Mouse (Mus musculus) megakaryocyte, adult 5-6 weeks (primary cell): ENCODE measurements around the gene Zfp507. TPM values are rescaled to one million over a fixed set of nuclear protein-coding genes. Genes with fewer than 3 reads are reported as not detected.
A peak's percentile ranks its signal among the peaks of the same experiment; 100 is the strongest.

Experiments used
- ATAC-seq: 2 replicates; pipeline ENCODE4 v1.8.0; 2016; ENCODE audit warnings: mild to moderate bottlenecking, inconsistent platforms; ENCODE audit not compliant: poor library complexity, severe bottlenecking
- total RNA-seq, 2 experiments: library from RNA; stranded (forward) in 1 of 2; stranded (reverse) in 1 of 2; fragments of 153-499, 151-499 nt in 1 of 2; fragments of 221-1000, 200-1000 nt in 1 of 2; gene quantifications; 2 replicates each; pipeline versions ENCODE4 v1.2.3 to v1.2.4; 2015 to 2017

Zfp507 gene
- total RNA-seq, 2 experiments from 2014 or later = 1.4 TPM

GRCm38 (mm10) chr7:35740489-35741230 lies 62.1 kb downstream of the Zfp507 start:
- peak; percentile 81 for ATAC-seq

- no peak for ATAC-seq
These were observed 63.9 kb downstream of the Zfp507 start for GRCm38 (mm10) chr7:35738871-35739270.

GRCm38 (mm10) chr7:35733313-35734050 lies 69.3 kb downstream of the Zfp507 start:
- ATAC-seq = no peak

DNA sequence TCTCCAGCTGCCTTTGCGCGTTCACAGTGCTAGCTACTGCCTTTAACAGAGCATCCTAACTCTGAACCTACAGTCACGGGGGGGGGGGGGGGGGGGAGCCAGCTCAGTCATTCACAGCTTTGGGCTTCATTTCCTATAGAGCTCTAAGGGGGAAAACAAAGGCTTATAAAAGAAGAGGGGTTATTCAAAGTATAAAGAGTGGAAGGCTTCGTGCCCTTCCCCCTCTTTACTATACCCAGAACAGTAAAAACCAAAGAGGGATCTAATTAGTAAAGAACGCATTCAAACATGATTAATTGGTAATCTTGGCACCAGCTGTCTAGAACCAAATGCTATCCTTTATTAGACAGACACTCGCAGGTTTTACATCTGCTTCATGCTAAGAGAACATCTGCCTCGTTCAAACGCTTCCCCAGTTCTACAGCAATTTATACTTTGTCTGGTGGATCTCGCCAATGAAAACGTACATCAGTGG lies 70.2 kb downstream of the Zfp507 start:
- ATAC-seq = no peak

GRCm38 (mm10) chr7:35729621-35730031 lies 73.2 kb downstream of the Zfp507 start:
- ATAC-seq = peak; percentile 77

DNA sequence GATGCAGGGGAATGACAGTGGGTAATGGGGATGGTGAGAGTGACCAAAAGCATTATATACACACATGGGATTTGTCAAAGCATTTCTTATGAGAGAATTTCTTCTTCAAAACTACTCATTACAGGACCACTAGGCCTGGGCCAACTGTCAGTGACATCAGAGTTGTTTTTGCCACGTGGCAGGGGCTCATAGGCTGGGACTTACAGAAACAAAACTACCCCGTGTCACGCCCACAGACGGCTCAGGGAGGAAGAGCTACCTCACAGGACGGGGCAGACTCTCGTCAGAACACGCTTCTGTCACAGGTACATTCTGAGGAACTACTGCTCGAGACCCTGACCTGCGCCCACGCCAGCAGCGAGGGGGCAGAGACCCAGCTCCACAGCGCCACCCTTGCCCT lies 74.4 kb downstream of the Zfp507 start:
- ATAC-seq = no peak

GRCm38 (mm10) chr7:35723035-35723434 lies 79.8 kb downstream of the Zfp507 start:
- no peak for ATAC-seq

Other genes with a start within 250 kb of the Zfp507 start
- 39.6 and 46.4 TPM in 2 replicates for gene Nudt19, start 246.7 kb downstream of the Zfp507 start, total RNA-seq (2015)
- 21.1 and 22.2 TPM in 2 replicates for gene Nudt19, start 246.7 kb downstream of the Zfp507 start, total RNA-seq (2017)
- 0.09 TPM in 1 of 2 replicates, not detected in the other for gene Rgs9bp, start 217.4 kb downstream of the Zfp507 start, total RNA-seq (2015)
- gene Rgs9bp, start 217.4 kb downstream of the Zfp507 start, total RNA-seq (2017) = 0.04 and 0.11 TPM in 2 replicates
- 11.6 and 16.8 TPM in 2 replicates for gene Ankrd27, start 216.8 kb downstream of the Zfp507 start, total RNA-seq (2015)
- 17.0 and 21.4 TPM in 2 replicates for gene Ankrd27, start 216.8 kb downstream of the Zfp507 start, total RNA-seq (2017)
- gene Pdcd5, start 155.5 kb downstream of the Zfp507 start, total RNA-seq (2015) = 76.4 and 86.1 TPM in 2 replicates
- 36.6 and 52.4 TPM in 2 replicates for gene Pdcd5, start 155.5 kb downstream of the Zfp507 start, total RNA-seq (2017)
- gene Dpy19l3, start 48.5 kb downstream of the Zfp507 start, total RNA-seq (2015) = 4.9 and 6.2 TPM in 2 replicates
- gene Dpy19l3, start 48.5 kb downstream of the Zfp507 start, total RNA-seq (2017) = 1.3 and 1.7 TPM in 2 replicates